20 mouse cellular contexts compared by ENCODE assay signal in the genomic region with DNA sequence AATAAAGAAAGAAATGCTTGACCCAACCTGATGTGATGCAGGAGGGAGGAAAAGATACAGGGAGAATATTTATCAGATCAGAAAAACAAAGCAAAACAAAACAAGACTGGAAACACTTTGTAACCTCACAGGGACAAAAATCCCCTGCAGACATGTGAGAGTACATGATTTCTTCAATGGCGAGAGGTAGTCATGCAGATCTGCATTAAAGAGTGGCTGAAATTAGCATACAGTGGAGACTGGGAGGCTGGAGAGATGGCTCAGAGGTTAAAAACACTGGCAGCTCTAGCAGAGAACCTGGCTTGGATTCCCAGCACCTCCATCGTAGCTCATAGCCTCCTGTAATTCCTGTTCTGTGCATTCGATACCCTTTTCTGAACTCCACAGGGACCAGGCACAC. TPM values are rescaled to one million over a fixed set of nuclear protein-coding genes. Genes with fewer than 3 reads are reported as not detected.
DNase-seq lines count a peak whose midpoint lies in the region; ATAC-seq lines count a peak whose summit lies in the region.
"Had no signal": no experiment of that assay in that cellular context is flagged by ENCODE, and none has a peak within 500 bp of the region (broad histone marks: within the 10 kb centered on the region; RNA-seq: fewer than 3 reads in every experiment).

No protein-coding gene starts in this region.

- H3K4me1 ChIP-seq in kidney, embryonic 14.5 days (ENCODE audit: control insufficient read depth, insufficient read depth, low read length), result no peaks in the 10 kb centered on the region
- H3K4me1 ChIP-seq: forebrain, embryonic 12.5 days had no signal

- H3K27me3 ChIP-seq in kidney, embryonic 14.5 days (ENCODE audit: control insufficient read depth, insufficient read depth, low read length), result no peaks in the 10 kb centered on the region
- H3K27me3 ChIP-seq: embryonic facial prominence, embryonic 13.5 days; embryonic facial prominence, embryonic 15.5 days; forebrain, embryonic 12.5 days had no signal

- H3K27ac ChIP-seq in kidney, embryonic 14.5 days (ENCODE audit: low read depth, low read length), result no peak overlapping the region
- H3K27ac ChIP-seq: embryonic facial prominence, embryonic 13.5 days; embryonic facial prominence, embryonic 15.5 days; forebrain, embryonic 10.5 days; forebrain, embryonic 12.5 days had no signal

- 84% methylated on average over 3 of the region's 3 CpGs for WGBS in kidney, embryonic 14.5 days

- H3K4me2 ChIP-seq in kidney, embryonic 14.5 days (replicated peaks; ENCODE audit: low read depth, low read length), result no peak overlapping the region
- H3K4me2 ChIP-seq: embryonic facial prominence, embryonic 13.5 days; embryonic facial prominence, embryonic 15.5 days; forebrain, embryonic 12.5 days had no signal

- DNase-seq in kidney, adult 11 months, result peak; percentile 43
- DNase-seq in kidney, postnatal 14 days, result no peak
- peak; percentile 40 for DNase-seq in kidney, adult 9 months
- DNase-seq: adrenal gland, adult 2 months; adrenal gland, postnatal 10 days; adrenal gland, postnatal 25 days; cerebellum, adult 11 months; cerebellum, adult 18-20 months; cerebellum, adult 8-10 months; cerebellum, adult 9-11 months; cerebellum, postnatal 14 days; cerebellum, postnatal 36 days had no signal

- H3K9ac ChIP-seq in kidney, embryonic 14.5 days (ENCODE audit: low read depth, low read length), result no peak overlapping the region
- H3K9ac ChIP-seq: embryonic facial prominence, embryonic 13.5 days; embryonic facial prominence, embryonic 15.5 days; forebrain, embryonic 12.5 days had no signal

- H3K9me3 ChIP-seq in kidney, embryonic 14.5 days (ENCODE audit: control insufficient read depth, low read length), result no peaks in the 10 kb centered on the region
- H3K9me3 ChIP-seq: embryonic facial prominence, embryonic 13.5 days; embryonic facial prominence, embryonic 15.5 days; forebrain, embryonic 10.5 days; forebrain, embryonic 12.5 days had no signal

- no peaks in the 10 kb centered on the region for H3K36me3 ChIP-seq in kidney, embryonic 14.5 days (ENCODE audit: control insufficient read depth, insufficient read depth, low read length)
- H3K36me3 ChIP-seq: embryonic facial prominence, embryonic 13.5 days; embryonic facial prominence, embryonic 15.5 days; forebrain, embryonic 10.5 days; forebrain, embryonic 12.5 days had no signal

- H3K4me3 ChIP-seq in kidney, embryonic 14.5 days (ENCODE audit: low read length), result no peak overlapping the region
- H3K4me3 ChIP-seq: embryonic facial prominence, embryonic 13.5 days; embryonic facial prominence, embryonic 15.5 days; erythroblast, embryonic 14.5 days; forebrain, embryonic 10.5 days; forebrain, embryonic 12.5 days had no signal

- no peak for ATAC-seq in kidney, embryonic 14.5 days (ENCODE audit: low FRiP score, low TSS enrichment)
- ATAC-seq: forebrain, embryonic 14.5 days; forebrain, embryonic 16.5 days had no signal

RNA-seq across cellular contexts. Expression of gene Tmem72, which starts 4.2 kb away (rescaled TPM):
- 1.4 and 1.8 TPM in 2 replicates for polyA plus RNA-seq in kidney, embryonic 14.5 days (2014; fragmentation: Nextera tagmentation; extraction: Ambion mirVana)
- polyA plus RNA-seq: erythroblast, embryonic 14.5 days had no signal

RNA-seq across cellular contexts. Expression of gene Rassf4, which starts 38.8 kb away (rescaled TPM):
- 5.4 and 7.8 TPM in 2 replicates for polyA plus RNA-seq in kidney, embryonic 14.5 days (2014; fragmentation: Nextera tagmentation; extraction: Ambion mirVana)
